Mouse (Mus musculus) skeletal muscle tissue, adult 2 months (tissue): Measurements from ENCODE around the gene Ube2q1.
"Not testable (repeated sequence)": the region's sequence is repeated elsewhere in the genome, so short reads cannot be mapped to it uniquely, and the experiment has no call there.

Experiments used
- DNase-seq: peaks from one replicate; pipeline ENCODE4 v3.0.0-alpha.2; 2012; ENCODE audit warnings: low read depth, low spot score

The Ube2q1 gene

DNA sequence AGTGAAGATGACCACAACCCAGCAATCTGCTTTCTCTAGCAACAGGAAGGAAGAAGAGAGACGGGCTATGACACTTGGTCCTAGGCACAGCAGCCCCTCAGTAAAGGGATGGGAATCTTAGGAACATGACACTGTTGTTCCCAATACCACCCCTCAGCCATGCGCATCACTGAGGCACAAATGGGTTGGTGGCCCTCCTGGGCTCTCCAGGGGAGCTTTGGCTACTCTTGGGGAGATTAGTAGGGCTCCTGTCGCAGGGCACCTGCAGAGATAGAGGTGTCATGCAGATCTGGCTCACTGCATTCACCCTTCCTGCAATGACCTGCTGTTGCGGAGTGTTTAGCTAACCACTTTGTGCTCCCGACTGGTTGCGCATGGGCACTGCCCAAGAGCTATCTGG is 12.9 kb downstream of the Ube2q1 start:
- DNase-seq, result no peak

DNA sequence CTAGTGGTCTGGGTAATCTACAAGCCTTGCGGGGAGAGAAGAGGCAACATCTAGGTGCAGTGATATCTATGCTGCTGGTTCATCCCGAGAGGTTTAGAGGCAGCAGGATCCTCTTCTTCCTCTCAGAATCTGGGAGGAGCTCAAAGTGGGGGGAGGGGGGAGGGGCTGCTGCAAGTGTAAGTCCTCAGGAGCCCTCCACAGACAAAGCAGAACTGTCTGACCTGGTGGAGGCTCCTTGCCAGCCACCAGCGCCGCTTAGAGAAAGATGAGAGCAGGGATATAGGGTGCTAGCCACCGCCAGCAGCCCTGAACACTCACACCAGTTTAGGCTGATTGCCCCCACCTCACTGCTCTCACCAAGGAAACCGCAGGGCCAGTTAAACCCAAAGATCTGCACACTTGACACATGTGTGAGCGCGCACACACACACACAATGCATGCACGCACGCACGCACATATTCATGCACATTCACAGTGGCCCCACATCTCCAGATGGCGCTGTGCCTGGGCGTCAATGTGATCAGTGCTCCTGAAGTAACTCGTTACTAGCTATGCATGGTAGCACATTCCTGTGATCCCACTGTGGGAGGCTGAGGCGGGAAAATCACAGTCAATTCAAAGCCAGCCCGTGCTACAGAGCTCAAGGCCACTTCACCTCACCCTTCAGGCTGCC is 15.4 kb downstream of the Ube2q1 start:
- no peak for DNase-seq

- no peak for DNase-seq
Observed at GRCm38 (mm10) chr3:89794616-89795015, 21.2 kb downstream of the Ube2q1 start.

GRCm38 (mm10) chr3:89795746-89796145 is 22.3 kb downstream of the Ube2q1 start:
- no peak for DNase-seq

DNA sequence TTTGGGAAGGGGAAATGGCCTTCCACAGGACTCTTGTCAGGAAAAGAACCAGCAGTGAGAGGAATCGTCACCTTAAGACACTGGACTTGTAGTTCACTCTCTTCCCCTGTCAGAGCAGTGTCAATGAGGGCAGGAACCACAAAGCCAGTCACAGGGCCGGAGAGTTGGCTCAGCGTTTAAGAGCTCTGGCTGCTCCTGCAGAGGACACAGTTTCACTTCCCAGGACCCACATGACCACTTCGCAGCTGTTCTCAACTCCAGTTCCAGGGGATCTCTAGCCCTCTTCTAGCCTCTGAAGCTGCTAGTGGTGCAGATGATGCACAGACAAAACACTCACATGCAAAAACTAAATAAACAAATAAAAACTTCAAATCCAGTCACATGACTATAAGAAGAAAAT is 22.9 kb downstream of the Ube2q1 start:
- peak; percentile 59 for DNase-seq

GRCm38 (mm10) chr3:89798518-89798917 is 25.1 kb downstream of the Ube2q1 start:
- no peak for DNase-seq

DNA sequence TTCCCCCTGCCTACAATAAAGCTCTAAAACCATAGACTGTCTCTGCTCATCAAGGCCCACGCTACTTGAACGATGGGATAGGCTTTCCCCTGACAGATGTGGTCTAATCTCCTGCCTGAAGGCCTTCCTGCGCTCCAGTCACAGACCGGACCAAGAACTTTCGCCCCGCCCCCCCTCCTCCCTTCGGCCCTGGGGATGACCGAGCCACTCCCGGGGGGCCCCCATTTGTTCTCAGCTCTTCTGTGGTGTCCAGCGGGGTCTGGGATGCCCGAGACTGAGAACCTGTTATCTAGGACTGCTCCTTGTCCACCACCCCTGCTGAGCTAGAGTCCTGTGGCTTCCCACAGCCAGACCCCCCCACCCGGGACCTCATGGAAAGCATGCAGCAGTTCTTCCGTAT is 26.1 kb downstream of the Ube2q1 start:
- no peak for DNase-seq

- not testable (repeated sequence) for DNase-seq
Observed at GRCm38 (mm10) chr3:89800078-89800477, 26.7 kb downstream of the Ube2q1 start.

GRCm38 (mm10) chr3:89800774-89801506 is 27.5 kb downstream of the Ube2q1 start:
- no peak for DNase-seq

- DNase-seq, result peak; percentile 23
Observed at GRCm38 (mm10) chr3:89801507-89801847, 28.1 kb downstream of the Ube2q1 start.

DNA sequence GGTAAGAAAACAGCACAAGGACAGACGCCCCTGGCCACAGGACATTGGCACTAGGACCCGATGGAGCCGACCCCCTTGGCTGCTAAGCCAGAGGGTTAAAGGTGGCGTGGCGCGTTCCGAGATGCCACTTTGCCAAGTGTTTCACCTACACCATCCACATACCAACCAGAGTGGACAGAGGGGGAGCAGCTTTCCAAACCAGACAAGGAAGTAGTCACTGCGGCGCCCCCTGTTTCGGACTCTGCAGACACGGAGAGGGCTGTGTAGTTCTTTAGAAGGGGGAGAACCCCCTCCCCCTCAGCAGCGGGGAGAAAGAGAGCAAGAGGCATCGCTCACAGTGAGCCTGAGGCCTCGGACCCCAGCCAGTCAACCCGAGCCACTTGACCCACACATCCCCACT is 29.5 kb downstream of the Ube2q1 start:
- DNase-seq, result no peak

- DNase-seq, result no peak
Observed at GRCm38 (mm10) chr3:89805179-89805578, 31.8 kb downstream of the Ube2q1 start.

- DNase-seq, result no peak
Observed at GRCm38 (mm10) chr3:89806751-89807150, 33.3 kb downstream of the Ube2q1 start.

DNA sequence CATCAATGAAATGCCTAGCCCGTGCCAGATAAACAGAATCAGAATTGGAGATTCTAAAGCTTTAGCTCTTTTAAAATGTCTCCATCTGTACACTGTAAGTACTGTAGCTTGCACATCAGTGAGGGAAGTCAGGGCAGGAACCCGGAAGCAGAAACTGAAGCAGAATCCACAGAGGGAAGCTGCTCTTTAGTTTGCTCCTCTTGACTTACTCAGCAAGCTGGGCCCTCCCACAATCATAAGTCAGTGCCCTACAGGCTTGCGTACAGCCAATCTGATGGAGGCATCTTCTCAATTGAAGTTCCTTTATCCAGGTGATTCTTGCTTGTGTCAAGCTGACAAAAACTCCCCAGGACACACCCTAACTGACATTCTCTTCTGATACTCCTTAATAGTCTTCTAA is 33.8 kb downstream of the Ube2q1 start:
- no peak for DNase-seq

DNA sequence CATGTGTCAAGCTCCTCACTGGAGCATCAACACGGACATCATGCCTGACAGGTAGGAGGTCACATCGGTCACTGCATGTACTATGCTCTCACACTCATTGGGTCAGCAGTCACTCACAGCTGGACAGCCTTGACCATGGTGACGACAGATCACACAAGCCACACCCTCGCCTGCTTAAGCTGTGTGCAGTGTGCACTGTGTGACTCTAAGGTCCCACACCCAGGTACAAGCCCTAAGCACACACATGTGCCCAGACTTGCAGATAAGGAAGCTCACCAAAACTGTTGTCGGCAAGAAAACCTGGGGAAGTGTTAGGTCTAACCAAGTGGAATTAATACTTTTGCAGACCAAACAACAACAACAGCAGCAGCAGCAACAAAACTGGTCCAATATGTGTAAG is 34.5 kb downstream of the Ube2q1 start:
- no peak for DNase-seq

DNA sequence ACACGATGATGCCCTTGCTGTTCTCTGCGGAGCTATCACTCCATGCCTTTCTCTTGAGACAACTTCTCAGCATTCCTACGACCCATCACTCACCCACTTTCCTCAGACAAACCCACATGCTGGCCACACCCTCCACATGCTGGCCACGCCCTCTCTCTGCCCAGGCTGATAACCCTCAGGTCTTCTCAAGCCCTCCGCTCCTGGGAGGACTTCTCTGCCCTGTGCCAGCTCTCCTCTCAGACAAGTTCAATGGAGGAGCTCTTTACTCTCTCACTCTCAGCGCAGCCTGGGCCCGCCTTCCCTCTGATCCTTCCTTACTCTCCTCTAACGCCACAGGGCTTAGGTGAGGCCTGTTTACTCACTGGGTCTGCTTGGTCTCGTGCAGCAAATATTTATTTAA is 35.2 kb downstream of the Ube2q1 start:
- DNase-seq, result no peak

DNA sequence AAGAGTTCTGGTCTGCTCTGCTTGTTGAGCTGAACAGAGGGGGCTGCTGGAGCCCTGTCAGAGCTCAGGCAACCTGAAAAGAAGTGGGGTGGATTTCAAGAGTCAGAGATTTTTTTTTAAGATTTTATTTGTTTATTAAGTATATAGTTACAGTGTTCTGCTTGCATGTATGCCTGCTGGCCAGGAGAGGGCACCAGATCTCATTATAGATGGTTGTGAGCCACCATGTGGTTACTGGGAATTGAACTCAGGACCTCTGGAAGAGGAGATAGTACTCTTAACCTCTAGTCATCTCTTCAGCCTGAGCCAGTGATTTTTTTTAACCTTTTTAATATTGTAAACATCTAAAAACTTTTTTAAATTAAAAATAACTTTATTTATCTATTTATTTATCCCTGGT is 37.4 kb downstream of the Ube2q1 start:
- no peak for DNase-seq

- DNase-seq, result no peak
Observed at GRCm38 (mm10) chr3:89812166-89812565, 38.8 kb downstream of the Ube2q1 start.

DNA sequence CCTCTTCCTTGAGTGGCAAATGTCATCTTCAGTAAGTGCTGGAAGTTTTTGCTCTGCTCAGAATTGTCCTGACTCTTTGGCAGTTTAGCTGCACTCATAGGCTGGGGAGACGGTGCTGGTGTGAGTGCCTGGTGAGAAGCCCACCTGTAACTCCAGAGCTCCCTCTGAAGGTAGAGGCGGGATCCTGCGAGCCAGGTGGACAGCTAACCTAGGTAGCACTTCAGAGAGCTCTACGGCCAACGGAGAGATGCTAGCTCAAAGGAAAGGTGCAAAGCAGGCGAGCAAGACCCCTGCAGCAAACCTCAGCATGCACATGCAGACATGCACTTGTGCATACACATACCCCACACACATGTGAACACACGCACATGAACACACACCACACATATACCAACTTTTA is 40.6 kb downstream of the Ube2q1 start:
- DNase-seq, result no peak

GRCm38 (mm10) chr3:89817056-89817455 is 43.6 kb downstream of the Ube2q1 start:
- DNase-seq, result no peak

DNA sequence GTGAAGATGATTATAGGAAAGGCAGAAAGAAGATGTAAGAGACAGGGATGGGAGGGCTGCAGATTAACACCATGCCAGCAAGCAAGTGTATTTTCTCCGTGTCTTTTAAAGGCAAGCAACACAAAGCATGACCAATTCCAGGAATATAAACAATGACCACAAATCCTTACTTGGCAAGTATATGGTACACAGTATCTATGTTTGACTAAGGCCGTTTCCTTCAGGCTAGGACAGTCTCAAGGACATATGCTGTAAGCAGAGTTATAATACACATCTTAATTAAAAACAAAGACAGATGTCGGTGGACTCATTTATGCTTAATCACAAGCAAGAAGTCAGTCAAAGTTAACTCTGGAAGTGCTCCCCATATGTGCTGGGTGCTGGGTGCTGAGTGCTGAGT is 45.2 kb downstream of the Ube2q1 start:
- DNase-seq, result no peak

DNA sequence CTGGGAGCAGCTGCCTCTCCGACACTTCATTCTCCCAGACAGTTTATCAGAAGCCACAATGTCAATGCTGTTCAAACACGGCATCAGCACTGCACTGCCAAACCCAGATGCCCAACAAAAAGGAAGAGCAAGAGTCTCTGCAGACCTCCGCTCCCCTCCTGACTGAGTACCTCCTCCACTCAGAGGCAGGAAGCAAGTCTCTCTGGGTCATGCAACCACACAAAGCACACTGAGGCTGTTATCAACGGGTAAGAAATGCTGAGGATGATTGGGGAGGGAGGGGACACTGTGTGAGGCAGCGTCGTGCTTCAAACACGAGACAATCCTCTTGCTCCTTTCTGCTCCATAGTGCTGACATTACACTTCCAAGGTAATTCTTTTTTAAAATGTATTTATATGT is 46.5 kb downstream of the Ube2q1 start:
- no peak for DNase-seq

- DNase-seq, result no peak
Observed at GRCm38 (mm10) chr3:89820311-89821095, 47.1 kb downstream of the Ube2q1 start.
